Mouse (Mus musculus) embryonic facial prominence, embryonic 15.5 days (tissue): ENCODE results near the gene Gm20388. TPM values are rescaled to one million over a fixed set of nuclear protein-coding genes. Genes with fewer than 3 reads are reported as not detected.
A peak's percentile ranks its signal among the peaks of the same experiment; 100 is the strongest.

ENCODE experiments used
- ATAC-seq: fragments of 200-750 bp; cut with Nextera tagmentation; 2 replicates; pipeline ENCODE4 v1.8.0; 2017; ENCODE audit warnings: low read depth, moderate TSS enrichment; ENCODE audit not compliant: insufficient number of reproducible peaks, low FRiP score, low TSS enrichment
- H3K27ac ChIP-seq: fragments of 300-500 bp; sonication (generic); replicated peaks from 2 replicates; pipeline ENCODE4 v1.5.1; 2015; ENCODE audit warnings: mild to moderate bottlenecking, inconsistent platforms
- H3K27me3 ChIP-seq: fragments of 300-500 bp; sonication (generic); 2 replicates; pipeline ENCODE4 v1.6.1; 2015; ENCODE audit warnings: inconsistent platforms
- H3K36me3 ChIP-seq: fragments of 300-500 bp; sonication (generic); 2 replicates; pipeline ENCODE4 v1.6.1; 2015; ENCODE audit warnings: mild to moderate bottlenecking, inconsistent platforms
- H3K4me1 ChIP-seq: fragments of 300-500 bp; sonication (generic); 2 replicates; pipeline ENCODE4 v1.6.1; 2015; ENCODE audit warnings: inconsistent platforms
- H3K4me2 ChIP-seq: fragments of 300-500 bp; sonication (generic); replicated peaks from 2 replicates; pipeline ENCODE4 v1.6.1; 2015; ENCODE audit warnings: mild to moderate bottlenecking, inconsistent platforms
- H3K4me3 ChIP-seq: fragments of 300-500 bp; sonication (generic); replicated peaks from 2 replicates; pipeline ENCODE4 v1.5.1; 2015; ENCODE audit warnings: mild to moderate bottlenecking, inconsistent platforms
- H3K9ac ChIP-seq: fragments of 300-500 bp; sonication (generic); 2 replicates; pipeline ENCODE4 v1.6.1; 2015; ENCODE audit warnings: inconsistent platforms
- H3K9me3 ChIP-seq: fragments of 300-500 bp; sonication (generic); replicated peaks from 2 replicates; pipeline ENCODE4 v1.6.1; 2016; ENCODE audit warnings: inconsistent platforms
- WGBS: fragments of 180-500 bp; shearing (Covaris S2); methylation state at CpG from one replicate; pipeline ENCODE4 v1.1.7; 2015; 5-methylcytosine and 5-hydroxymethylcytosine counted together
- polyA plus RNA-seq: library from polyadenylated mRNA; unstranded; fragments of >200 nt; fragmentation: Nextera tagmentation; extraction: Ambion mirVana; gene quantifications from 2 replicates; pipeline ENCODE4 v1.2.1, GENCODE M21; 2015

Gm20388 gene
- polyA plus RNA-seq, 1 experiment from 2014 or later: 8.0 TPM

- ATAC-seq: no peak
- Histone ChIP-seq H3K27ac (no peak overlapping the region), H3K9me3 (no peaks in the 10 kb centered on the region), H3K9ac (no peak overlapping the region), H3K4me2 (no peak overlapping the region), H3K4me1 (peaks cover 49% of the 10 kb centered on the region), H3K36me3 (no peaks in the 10 kb centered on the region), H3K4me3 (no peak overlapping the region), H3K27me3 (peaks cover 87% of the 10 kb centered on the region)
- WGBS: 48% methylated on average over 7 of the region's 7 CpGs
These were observed 2764.4 kb downstream of the Gm20388 start for GRCm38 (mm10) chr8:122674999-122675398.

DNA sequence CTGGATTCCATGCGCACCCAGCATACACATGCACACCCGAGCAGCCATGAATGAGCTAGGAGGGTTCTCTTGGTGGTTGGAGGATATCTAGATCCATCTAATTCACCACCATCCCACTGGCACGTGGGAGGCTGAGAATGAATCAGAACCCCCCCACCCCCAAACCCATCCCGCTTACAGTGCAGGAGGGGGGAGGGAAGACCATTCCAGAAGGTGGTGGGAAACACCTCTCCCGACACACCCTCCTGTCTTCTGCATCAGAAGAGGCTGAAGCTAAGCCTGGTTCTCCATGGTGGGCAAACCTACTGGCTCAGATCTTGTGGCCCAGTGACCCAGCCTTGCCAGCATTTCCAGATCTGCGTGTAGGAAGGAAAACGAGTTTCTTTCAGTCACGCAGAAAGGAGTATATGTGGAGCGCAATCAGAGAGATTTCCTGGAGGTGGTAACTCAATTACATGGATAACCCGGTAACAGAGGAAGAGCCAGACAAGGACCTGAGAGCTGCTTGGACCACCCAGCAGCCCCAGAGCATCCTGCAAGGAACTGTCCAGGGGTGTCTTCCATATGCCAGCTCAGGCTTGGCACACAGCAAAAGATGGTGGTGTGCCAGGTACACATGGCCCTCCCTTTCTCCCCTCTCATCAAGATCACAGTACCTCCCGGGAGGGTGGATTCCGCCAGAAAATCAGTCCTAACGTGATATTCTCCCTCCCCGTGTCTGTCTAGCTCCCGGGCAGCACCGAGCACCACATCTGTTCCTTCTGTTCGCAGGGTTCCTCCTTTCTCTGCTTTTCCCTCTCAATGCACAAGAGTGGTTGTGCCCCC lies 2765.2 kb downstream of the Gm20388 start:
- 62% methylated on average over 17 of the region's 17 CpGs for WGBS
- Histone ChIP-seq H3K36me3 (no peaks in the 10 kb centered on the region), H3K4me3 (peak overlapping the region; percentile 71), H3K9me3 (no peaks in the 10 kb centered on the region), H3K27me3 (peaks cover 87% of the 10 kb centered on the region), H3K4me1 (peaks cover 50% of the 10 kb centered on the region), H3K9ac (no peak overlapping the region), H3K4me2 (peak overlapping the region; percentile 98), H3K27ac (no peak overlapping the region)
- ATAC-seq: no peak

DNA sequence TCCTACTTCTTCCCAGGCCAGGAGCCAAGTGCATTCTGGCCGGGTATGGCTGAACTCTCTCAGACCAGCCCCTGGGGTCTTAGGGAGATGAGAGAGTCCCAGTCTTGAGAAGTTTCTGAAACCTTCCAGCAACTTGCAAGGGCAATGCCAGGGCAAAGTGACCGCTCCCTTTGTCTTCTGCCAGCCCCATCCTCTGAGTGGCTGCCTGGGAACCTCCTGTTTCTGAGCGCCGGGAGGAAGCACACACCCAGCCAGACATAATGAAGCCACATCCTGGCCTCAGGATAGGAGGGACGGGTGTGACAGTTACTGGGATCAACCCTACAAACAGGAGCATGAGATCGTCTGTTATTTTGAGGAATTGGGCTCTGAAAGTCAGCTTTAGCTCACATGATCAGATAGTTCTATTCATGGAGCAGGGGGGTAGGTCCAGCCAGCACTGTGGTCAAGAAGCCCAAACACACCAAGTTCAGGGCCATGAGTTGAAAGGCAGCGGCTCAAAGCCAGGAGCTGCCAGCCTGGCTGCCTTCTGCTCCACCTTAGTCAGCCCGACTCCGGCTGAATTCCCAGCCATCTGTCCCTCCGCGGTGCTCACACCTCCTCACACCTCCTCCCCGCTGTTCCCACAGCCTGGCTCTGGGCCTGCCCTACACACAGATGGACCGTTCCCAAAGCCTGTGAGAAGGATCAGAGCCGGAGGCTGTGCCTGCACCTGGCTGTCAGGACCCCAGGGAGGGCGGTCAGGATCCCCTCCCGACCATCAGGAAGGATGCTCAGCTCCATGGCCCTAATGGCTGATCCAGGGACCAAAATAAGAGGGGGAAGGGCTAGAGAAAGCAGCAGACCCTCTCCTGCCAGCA lies 2766.2 kb downstream of the Gm20388 start:
- WGBS: 10% methylated on average over 16 of the region's 16 CpGs
- peak overlapping the region; percentile 75 for H3K27ac ChIP-seq
- peak overlapping the region; percentile 98 for H3K4me2 ChIP-seq
- no peaks in the 10 kb centered on the region for H3K9me3 ChIP-seq
- H3K27me3 ChIP-seq: peaks cover 85% of the 10 kb centered on the region
- peak overlapping the region; percentile 51 for H3K9ac ChIP-seq
- no peaks in the 10 kb centered on the region for H3K36me3 ChIP-seq
- ATAC-seq: no peak
- peak overlapping the region; percentile 71 for H3K4me3 ChIP-seq
- peaks cover 50% of the 10 kb centered on the region for H3K4me1 ChIP-seq

GRCm38 (mm10) chr8:122677481-122678021 lies 2766.9 kb downstream of the Gm20388 start:
- WGBS: 1% methylated on average over 35 of the region's 35 CpGs
- peak overlapping the region; percentile 71 for H3K4me3 ChIP-seq
- peaks cover 81% of the 10 kb centered on the region for H3K27me3 ChIP-seq
- peak overlapping the region; percentile 51 for H3K9ac ChIP-seq
- peaks cover 50% of the 10 kb centered on the region for H3K4me1 ChIP-seq
- peak overlapping the region; percentile 98 for H3K4me2 ChIP-seq
- H3K27ac ChIP-seq: peak overlapping the region; percentile 75
- no peaks in the 10 kb centered on the region for H3K36me3 ChIP-seq
- ATAC-seq: 0 out of 2 replicates have a peak, but pooled peaks have one; percentile 3
- H3K9me3 ChIP-seq: no peaks in the 10 kb centered on the region

DNA sequence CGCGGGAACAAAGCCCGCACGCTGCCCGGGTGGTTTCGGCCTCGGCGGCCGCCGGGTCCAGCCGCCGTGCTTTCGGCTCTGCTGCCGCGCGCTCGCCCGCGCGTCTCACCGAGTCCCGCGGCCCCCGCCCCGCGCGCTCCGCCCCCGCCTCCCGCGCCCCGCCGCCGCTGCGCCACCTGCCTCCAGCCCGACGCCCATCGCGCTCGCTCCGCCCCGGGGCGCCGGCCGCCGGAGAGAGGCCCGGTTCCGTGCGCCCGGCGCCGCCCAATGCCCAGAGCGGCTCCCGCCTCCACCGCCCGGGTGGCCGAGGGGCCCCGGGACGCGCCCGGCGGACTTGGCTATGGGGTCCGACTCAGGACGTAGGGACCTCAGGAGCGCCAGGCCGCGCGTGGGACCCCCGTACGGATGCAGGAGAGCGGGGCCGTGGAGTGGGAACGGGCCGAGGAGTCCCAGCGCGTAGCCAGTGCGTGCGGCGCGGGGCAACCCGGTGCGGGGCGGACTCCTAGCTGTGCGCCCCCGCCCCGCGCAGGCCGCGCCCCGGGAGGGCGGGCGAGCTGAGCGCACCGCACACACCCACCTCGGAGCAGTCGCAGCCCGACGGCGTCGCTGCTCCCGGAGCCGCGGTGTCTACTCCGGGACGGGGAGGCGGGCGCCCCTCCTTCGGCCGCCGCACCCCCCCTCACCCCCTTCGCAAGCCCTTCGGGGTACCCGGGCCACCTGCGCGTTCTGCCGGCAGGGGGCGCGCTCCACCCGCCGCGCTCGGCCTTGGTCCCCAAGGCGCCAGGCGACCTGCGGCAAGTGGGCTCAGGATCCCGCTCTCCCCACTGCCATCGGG lies 2767.6 kb downstream of the Gm20388 start:
- peak overlapping the region; percentile 51 for H3K9ac ChIP-seq
- H3K4me3 ChIP-seq: peak overlapping the region; percentile 71
- no peaks in the 10 kb centered on the region for H3K36me3 ChIP-seq
- peaks cover 50% of the 10 kb centered on the region for H3K4me1 ChIP-seq
- peaks cover 76% of the 10 kb centered on the region for H3K27me3 ChIP-seq
- H3K27ac ChIP-seq: peak overlapping the region; percentile 75
- ATAC-seq: peak; percentile 74
- no peaks in the 10 kb centered on the region for H3K9me3 ChIP-seq
- peak overlapping the region; percentile 98 for H3K4me2 ChIP-seq
- WGBS: under 1% methylated on average over 118 of the region's 127 CpGs

GRCm38 (mm10) chr8:122678896-122679210 lies 2768.2 kb downstream of the Gm20388 start:
- 2% methylated on average over 14 of the region's 14 CpGs for WGBS
- Histone ChIP-seq H3K4me1 (peaks cover 50% of the 10 kb centered on the region), H3K9me3 (no peaks in the 10 kb centered on the region), H3K27ac (no peak overlapping the region), H3K36me3 (no peaks in the 10 kb centered on the region), H3K9ac (0 out of 2 replicates have a peak overlapping the region, but pooled peaks have one; percentile 51), H3K4me2 (peak overlapping the region; percentile 98), H3K4me3 (peak overlapping the region; percentile 71), H3K27me3 (peaks cover 71% of the 10 kb centered on the region)
- no peak for ATAC-seq

- H3K27ac ChIP-seq: 0 out of 2 replicates have a peak overlapping the region, but pooled peaks have one; percentile 39
- no peak overlapping the region for H3K9ac ChIP-seq
- H3K9me3 ChIP-seq: no peaks in the 10 kb centered on the region
- peaks cover 65% of the 10 kb centered on the region for H3K27me3 ChIP-seq
- H3K4me3 ChIP-seq: peak overlapping the region; percentile 71
- WGBS: 15% methylated on average over 11 of the region's 11 CpGs
- no peak for ATAC-seq
- peak overlapping the region; percentile 98 for H3K4me2 ChIP-seq
- H3K36me3 ChIP-seq: no peaks in the 10 kb centered on the region
- peaks cover 50% of the 10 kb centered on the region for H3K4me1 ChIP-seq
These were observed 2768.8 kb downstream of the Gm20388 start for GRCm38 (mm10) chr8:122679325-122679920.

GRCm38 (mm10) chr8:122680171-122680570 lies 2769.5 kb downstream of the Gm20388 start:
- no peak overlapping the region for H3K27ac ChIP-seq
- no peaks in the 10 kb centered on the region for H3K9me3 ChIP-seq
- H3K9ac ChIP-seq: no peak overlapping the region
- no peaks in the 10 kb centered on the region for H3K36me3 ChIP-seq
- peaks cover 62% of the 10 kb centered on the region for H3K27me3 ChIP-seq
- no peak for ATAC-seq
- 34% methylated on average over 7 of the region's 7 CpGs for WGBS
- H3K4me3 ChIP-seq: no peak overlapping the region
- H3K4me1 ChIP-seq: peaks cover 49% of the 10 kb centered on the region
- H3K4me2 ChIP-seq: no peak overlapping the region

DNA sequence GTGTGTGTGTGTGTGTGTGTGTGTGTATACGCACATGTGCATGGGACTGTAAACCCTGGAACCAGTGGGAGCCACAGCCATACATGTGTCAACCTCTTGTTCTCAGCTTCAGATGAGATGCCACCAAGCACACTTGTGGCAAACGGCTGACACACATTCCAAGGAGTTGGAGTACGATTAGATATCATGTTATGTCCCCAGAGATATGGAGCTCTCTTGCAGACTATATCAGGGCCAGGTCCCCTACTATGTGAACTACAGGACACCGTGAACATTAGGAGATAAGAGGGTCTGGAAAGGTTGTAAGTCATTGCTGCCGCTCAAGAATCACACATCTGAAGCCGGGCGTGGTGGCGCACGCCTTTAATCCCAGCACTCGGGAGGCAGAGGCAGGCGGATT lies 2772.2 kb downstream of the Gm20388 start:
- no peak for ATAC-seq
- Histone ChIP-seq H3K27ac (no peak overlapping the region), H3K4me2 (no peak overlapping the region), H3K27me3 (peaks cover 36% of the 10 kb centered on the region), H3K9me3 (no peaks in the 10 kb centered on the region), H3K36me3 (no peaks in the 10 kb centered on the region), H3K4me3 (no peak overlapping the region), H3K4me1 (peaks cover 24% of the 10 kb centered on the region), H3K9ac (no peak overlapping the region)
- WGBS: 86% methylated on average over 11 of the region's 11 CpGs

DNA sequence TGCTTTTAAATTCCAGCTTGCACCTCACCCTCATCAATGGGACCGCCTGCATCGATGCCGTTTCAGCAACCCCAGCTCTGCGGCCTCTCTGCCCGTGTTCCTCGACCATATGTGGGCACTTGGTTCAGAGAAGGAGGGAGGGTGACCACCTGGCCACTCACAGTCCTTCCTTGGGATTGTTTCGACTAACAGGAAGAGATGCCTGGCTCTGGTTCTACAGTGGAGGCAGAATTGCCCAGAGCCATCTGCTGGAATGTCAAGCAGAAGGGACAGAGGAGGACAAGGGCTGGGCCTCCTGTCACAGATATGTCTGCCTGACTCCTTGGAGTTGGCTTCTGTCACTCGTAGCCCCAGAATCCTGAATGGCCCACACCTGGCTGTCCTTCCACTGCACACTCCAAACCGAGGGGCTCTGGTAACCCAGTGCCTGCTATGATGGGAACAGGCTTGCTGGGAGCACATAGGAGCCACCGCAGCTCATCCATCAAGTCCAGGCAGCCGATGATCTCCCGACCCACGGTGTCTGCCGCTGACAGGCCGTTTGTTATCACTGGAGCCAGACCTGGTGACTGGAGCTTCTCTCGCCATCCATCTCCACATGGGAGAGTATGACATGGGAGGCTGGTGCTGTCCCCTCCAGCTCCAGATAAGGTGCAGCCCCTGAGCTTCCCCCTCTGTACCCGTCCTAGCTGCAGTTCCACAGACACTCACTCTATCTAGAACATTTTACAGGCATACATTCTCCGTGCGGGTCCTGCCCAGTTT lies 2774.6 kb downstream of the Gm20388 start:
- WGBS: 70% methylated on average over 19 of the region's 19 CpGs
- Histone ChIP-seq H3K27me3 (peaks cover 20% of the 10 kb centered on the region), H3K9ac (no peak overlapping the region), H3K27ac (no peak overlapping the region), H3K4me2 (no peak overlapping the region), H3K4me3 (no peak overlapping the region), H3K36me3 (no peaks in the 10 kb centered on the region), H3K9me3 (no peaks in the 10 kb centered on the region), H3K4me1 (peaks cover 1% of the 10 kb centered on the region; the same call in 1 of the 2 replicates)
- ATAC-seq: no peak
